Mouse (Mus musculus): Measurements from ENCODE around the gene Zfp385c. TPM values are rescaled to one million over a fixed set of nuclear protein-coding genes. Genes with fewer than 3 reads are reported as not detected.
A peak's percentile ranks its signal among the peaks of the same experiment; 100 is the strongest.

Gene Zfp385c
- total and polyA plus RNA-seq, 3 experiments, result 0.12 to 0.15 TPM; not detected in 1

GRCm38 (mm10) chr11:100709201-100709810 is 17.1 kb upstream of the Zfp385c start:
- TF ChIP-seq MAX (IDR thresholded peaks at IDR 0.05; ENCODE audit: low read length) (no peak), RCOR1 (IDR thresholded peaks at IDR 0.05; ENCODE audit: low read depth, low read length) (no peak), ETS1 (IDR thresholded peaks at IDR 0.05; ENCODE audit: low read depth, low read length) (no peak)
- H3K27ac ChIP-seq (ENCODE audit: control insufficient read depth, low read depth, low read length), result no peak overlapping the region
- H3K4me1 ChIP-seq (ENCODE audit: control insufficient read depth in 1 of 2, insufficient read depth in 2 of 2, low read length in 2 of 2), result peaks cover 5 to 25% of the 10 kb centered on the region in 2 experiments; a peak in 3 of 4 replicates
- H3K79me2 ChIP-seq (ENCODE audit: control insufficient read depth, insufficient read depth, low read length, poor library complexity), result peaks cover 13% of the 10 kb centered on the region
- H3K9me3 ChIP-seq (replicated peaks; ENCODE audit: insufficient read depth, low read length), result no peaks in the 10 kb centered on the region
- no peaks in the 10 kb centered on the region for H3K27me3 ChIP-seq (ENCODE audit: control insufficient read depth in 1 of 2, insufficient read depth in 2 of 2, low read length in 2 of 2)
- DNase-seq (ENCODE audit: low read depth, low spot score), result no peak
- peaks cover 0 to 25% of the 10 kb centered on the region in 2 experiments; a peak in 3 of 4 replicates for H3K36me3 ChIP-seq (ENCODE audit: control insufficient read depth in 1 of 2, insufficient read depth in 2 of 2, low read length in 2 of 2)
- H3K4me3 ChIP-seq (ENCODE audit: control insufficient read depth in 1 of 2, insufficient read depth in 1 of 2, low read depth in 2 of 2, low read length in 2 of 2), result no peak overlapping the region
- H3K9ac ChIP-seq (ENCODE audit: control insufficient read depth, low read depth, low read length, poor library complexity, severe bottlenecking), result no peak overlapping the region

GRCm38 (mm10) chr11:100705095-100705747 is 13.0 kb upstream of the Zfp385c start:
- Histone ChIP-seq H3K9me3 (replicated peaks; ENCODE audit: insufficient read depth, low read length) (no peaks in the 10 kb centered on the region), H3K79me2 (ENCODE audit: control insufficient read depth, insufficient read depth, low read length, poor library complexity) (no peaks in the 10 kb centered on the region), H3K27me3 (ENCODE audit: control insufficient read depth in 1 of 2, insufficient read depth in 2 of 2, low read length in 2 of 2) (no peaks in the 10 kb centered on the region), H3K4me3 (ENCODE audit: control insufficient read depth in 1 of 2, insufficient read depth in 1 of 2, low read depth in 2 of 2, low read length in 2 of 2) (no peak overlapping the region), H3K27ac (ENCODE audit: control insufficient read depth, low read depth, low read length) (no peak overlapping the region), H3K4me1 (ENCODE audit: control insufficient read depth in 1 of 2, insufficient read depth in 2 of 2, low read length in 2 of 2) (peaks cover 3 to 7% of the 10 kb centered on the region in 2 experiments; a peak in 3 of 4 replicates), H3K36me3 (ENCODE audit: control insufficient read depth in 1 of 2, insufficient read depth in 2 of 2, low read length in 2 of 2) (peaks cover 0 to 12% of the 10 kb centered on the region in 2 experiments; a peak in 3 of 4 replicates), H3K9ac (ENCODE audit: control insufficient read depth, low read depth, low read length, poor library complexity, severe bottlenecking) (no peak overlapping the region)
- TF ChIP-seq RCOR1 (IDR thresholded peaks at IDR 0.05; ENCODE audit: low read depth, low read length), result no peak
- no peak for DNase-seq (ENCODE audit: low read depth, low spot score)

GRCm38 (mm10) chr11:100703851-100704531 is 11.7 kb upstream of the Zfp385c start, which contains the start of gene Dhx58:
Dhx58 (minus strand) TSS chr11:100704271.
- H3K79me2 ChIP-seq (ENCODE audit: control insufficient read depth, insufficient read depth, low read length, poor library complexity), result no peaks in the 10 kb centered on the region
- H3K4me3 ChIP-seq (ENCODE audit: control insufficient read depth in 1 of 2, insufficient read depth in 1 of 2, low read depth in 2 of 2, low read length in 2 of 2), result peak within 1 kb of the TSS; percentile 73 to 92
- no peaks in the 10 kb centered on the region for H3K9me3 ChIP-seq (replicated peaks; ENCODE audit: insufficient read depth, low read length)
- peaks cover 0 to 12% of the 10 kb centered on the region in 2 experiments; a peak in 3 of 4 replicates for H3K36me3 ChIP-seq (ENCODE audit: control insufficient read depth in 1 of 2, insufficient read depth in 2 of 2, low read length in 2 of 2)
- H3K27ac ChIP-seq (ENCODE audit: control insufficient read depth, low read depth, low read length), result peak within 1 kb of the TSS; percentile 63
- peak within 1 kb of the TSS; percentile 74 for H3K9ac ChIP-seq (ENCODE audit: control insufficient read depth, low read depth, low read length, poor library complexity, severe bottlenecking)
- H3K27me3 ChIP-seq (ENCODE audit: control insufficient read depth in 1 of 2, insufficient read depth in 2 of 2, low read length in 2 of 2), result no peaks in the 10 kb centered on the region
- peak; percentile 85 for DNase-seq (ENCODE audit: low read depth, low spot score)
- peaks cover 3 to 7% of the 10 kb centered on the region in 2 experiments; a peak in 3 of 4 replicates for H3K4me1 ChIP-seq (ENCODE audit: control insufficient read depth in 1 of 2, insufficient read depth in 2 of 2, low read length in 2 of 2)
- no peak for TF ChIP-seq USF2 (IDR thresholded peaks at IDR 0.05; ENCODE audit: borderline replicate concordance in 1 of 2, insufficient read depth in 1 of 2, low read depth in 1 of 2, low read length in 2 of 2)
- TF ChIP-seq NELFE (IDR thresholded peaks at IDR 0.05; ENCODE audit: low read depth, low read length), result 0 out of 2 replicates have a peak, but pooled peaks have one; percentile 24
- peak; percentile 77 for TF ChIP-seq SIN3A (IDR thresholded peaks at IDR 0.05; ENCODE audit: low read length)
- 0 out of 2 replicates have a peak, but pooled peaks have one; percentile 33 for TF ChIP-seq TCF12 (IDR thresholded peaks at IDR 0.05; ENCODE audit: low read depth, low read length)
- TF ChIP-seq ETS1 (IDR thresholded peaks at IDR 0.05; ENCODE audit: low read depth, low read length), result peak; percentile 77
- peak; percentile 25; the same call in 1 of the 2 replicates for TF ChIP-seq MXI1 (IDR thresholded peaks at IDR 0.05; ENCODE audit: low read depth, low read length)
- TF ChIP-seq POLR2AphosphoS2 (IDR thresholded peaks at IDR 0.05; ENCODE audit: low read length), result peak; percentile 93
- TF ChIP-seq NRF1 (IDR thresholded peaks at IDR 0.05; ENCODE audit: insufficient read depth, low read depth, low read length, poor library complexity, severe bottlenecking), result no peak
- TF ChIP-seq GABPA (IDR thresholded peaks at IDR 0.05; ENCODE audit: low read depth, low read length), result no peak
- no peak for TF ChIP-seq GATA1 (IDR thresholded peaks at IDR 0.05; ENCODE audit: low read depth, low read length)
- peak in 1 of 2 experiments; percentile 43; a peak in 1 of 4 replicates for TF ChIP-seq POLR2A (IDR thresholded peaks at IDR 0.05; ENCODE audit: control insufficient read depth in 1 of 2, insufficient read depth in 1 of 2, low read depth in 1 of 2, low read length in 2 of 2, poor library complexity in 1 of 2)
- TF ChIP-seq EP300 (IDR thresholded peaks at IDR 0.05; ENCODE audit: low read depth in 1 of 2, low read length in 2 of 2), result no peak
- TF ChIP-seq ZC3H11A (IDR thresholded peaks at IDR 0.05; ENCODE audit: low read depth, low read length), result no peak
- no peak for TF ChIP-seq MAZ (IDR thresholded peaks at IDR 0.05; ENCODE audit: low read depth, low read length)
- no peak for TF ChIP-seq JUND (IDR thresholded peaks at IDR 0.05; ENCODE audit: low read depth, low read length)
- TF ChIP-seq CTCF (IDR thresholded peaks at IDR 0.05 in 2 of 3, conservative IDR thresholded peaks at IDR 0.05 in 1 of 3; ENCODE audit: control insufficient read depth in 1 of 3, insufficient read depth in 1 of 3, low read depth in 2 of 3, low read length in 3 of 3, poor library complexity in 1 of 3, severe bottlenecking in 1 of 3), result no peak
- TF ChIP-seq HCFC1 (IDR thresholded peaks at IDR 0.05; ENCODE audit: low read depth, low read length), result peak; percentile 55; the same call in 1 of the 2 replicates
- no peak for TF ChIP-seq POLR2AphosphoS5 (IDR thresholded peaks at IDR 0.05; ENCODE audit: borderline replicate concordance, low read depth, low read length)
- peak; percentile 12; the same call in 1 of the 2 replicates for TF ChIP-seq ELF1 (IDR thresholded peaks at IDR 0.05; ENCODE audit: low read depth, low read length)

All from MEL (cell line).